Mouse (Mus musculus): ENCODE data around the gene Foxred2.

Gene Foxred2

DNA sequence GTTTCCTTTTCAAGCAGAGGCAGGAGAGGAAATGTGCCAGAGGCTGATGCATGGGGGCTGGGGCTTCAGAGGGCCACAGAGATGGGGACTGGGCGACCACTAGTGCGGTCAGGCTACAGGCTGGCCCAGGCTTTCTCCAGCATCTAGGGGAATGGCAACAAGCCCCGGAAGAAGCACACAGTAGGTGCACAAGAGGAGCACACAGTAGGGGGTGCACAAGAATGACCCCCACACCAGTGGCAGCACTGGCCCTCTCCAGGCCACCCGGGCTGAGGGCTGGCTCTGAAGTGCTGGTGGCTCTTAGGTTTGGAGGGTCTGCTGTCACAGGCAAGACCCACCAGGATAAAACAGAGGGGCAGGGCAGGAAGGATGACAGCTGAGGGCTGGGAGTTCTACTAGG, 41.2 kb downstream of the Foxred2 start:
- no peak for DNase-seq (ENCODE audit: low read depth)

DNA sequence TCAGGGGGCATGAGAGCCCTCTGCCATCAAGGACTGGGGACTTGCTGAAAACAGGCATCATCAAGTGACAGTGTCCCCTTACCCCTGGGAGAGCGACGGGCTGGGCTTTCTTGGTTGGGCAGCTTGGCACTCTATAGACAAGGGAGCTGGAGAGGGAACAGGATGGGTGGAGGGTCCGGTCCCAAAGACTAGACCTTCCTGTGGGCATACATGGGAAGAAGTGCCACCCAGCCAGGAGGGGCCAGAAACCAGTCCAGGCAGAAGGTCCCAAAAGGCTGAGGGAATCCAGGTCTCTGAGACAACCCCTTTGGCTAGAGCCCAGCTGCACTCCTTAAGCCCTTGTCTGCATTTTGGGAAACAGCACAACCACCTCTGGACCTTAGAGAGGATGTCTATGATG, 42.0 kb downstream of the Foxred2 start:
- DNase-seq (ENCODE audit: low read depth), result no peak

DNA sequence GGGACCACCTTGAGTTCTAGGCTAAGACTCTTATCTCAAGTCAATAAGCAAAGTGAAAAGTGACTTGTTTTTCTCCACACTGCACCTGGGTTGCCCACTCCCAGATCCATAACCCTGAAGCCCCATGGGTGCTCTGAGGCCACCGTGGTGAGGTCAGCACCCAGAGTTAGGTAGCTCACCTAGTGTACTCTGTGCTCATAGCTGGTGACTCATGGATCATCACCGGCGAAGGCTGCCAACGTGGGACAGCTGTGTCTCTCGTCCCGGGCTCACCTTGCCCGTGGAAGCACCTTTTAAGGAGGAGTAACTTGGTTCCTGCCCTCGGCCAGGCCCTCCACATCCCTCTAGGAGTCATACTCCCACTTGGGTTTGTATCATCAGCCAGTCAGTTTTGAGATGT, 43.5 kb downstream of the Foxred2 start:
- DNase-seq (ENCODE audit: low read depth), result no peak

- DNase-seq (ENCODE audit: low read depth), result no peak
These were observed 43.9 kb downstream of the Foxred2 start for GRCm38 (mm10) chr15:77912585-77912984.

GRCm38 (mm10) chr15:77912048-77912447, 44.5 kb downstream of the Foxred2 start:
- no peak for DNase-seq (ENCODE audit: low read depth)

DNA sequence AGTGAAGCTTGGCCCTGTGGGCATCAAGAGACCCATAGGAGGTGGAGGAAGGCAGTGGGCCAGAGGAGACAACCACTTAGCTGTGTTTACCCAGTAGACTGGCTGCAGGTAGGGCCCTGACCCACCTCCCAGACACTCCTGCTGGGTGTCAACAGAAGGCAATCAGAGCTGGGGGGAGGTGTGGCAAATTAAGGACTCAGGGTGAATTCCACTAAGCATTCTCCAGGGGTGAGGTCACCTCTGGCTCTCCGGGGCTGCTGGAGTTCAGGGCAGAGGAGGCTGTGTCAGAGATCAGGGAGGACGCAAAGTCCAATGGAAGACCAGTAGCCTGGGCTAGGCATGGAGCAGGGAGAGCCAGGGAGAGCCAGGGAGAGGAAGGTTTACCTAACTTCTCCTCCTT, 45.5 kb downstream of the Foxred2 start:
- no peak for DNase-seq (ENCODE audit: low read depth)

GRCm38 (mm10) chr15:77907646-77908518, 48.6 kb downstream of the Foxred2 start:
- no peak for DNase-seq (ENCODE audit: low read depth)

DNA sequence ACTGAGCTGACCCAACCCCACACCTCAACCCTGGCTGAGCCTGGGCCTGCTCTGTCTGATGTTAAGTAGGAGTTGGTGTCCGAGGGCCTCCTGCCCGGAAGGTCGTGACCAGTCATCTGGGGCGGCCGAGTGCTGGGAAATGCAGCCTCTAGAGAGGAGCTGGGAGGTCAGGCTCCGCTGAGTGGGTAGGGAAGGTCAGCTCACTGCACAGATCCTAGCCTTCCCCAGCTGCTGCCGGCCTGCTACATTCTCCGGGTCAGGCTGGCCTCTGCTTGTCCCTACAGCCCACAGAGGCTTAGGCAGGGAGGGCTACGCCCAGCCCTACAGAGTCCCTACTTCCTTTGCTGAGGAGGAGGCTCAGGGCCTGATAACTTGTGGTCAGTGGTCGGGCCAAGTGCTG, 50.0 kb downstream of the Foxred2 start:
- DNase-seq (ENCODE audit: low read depth), result no peak

DNA sequence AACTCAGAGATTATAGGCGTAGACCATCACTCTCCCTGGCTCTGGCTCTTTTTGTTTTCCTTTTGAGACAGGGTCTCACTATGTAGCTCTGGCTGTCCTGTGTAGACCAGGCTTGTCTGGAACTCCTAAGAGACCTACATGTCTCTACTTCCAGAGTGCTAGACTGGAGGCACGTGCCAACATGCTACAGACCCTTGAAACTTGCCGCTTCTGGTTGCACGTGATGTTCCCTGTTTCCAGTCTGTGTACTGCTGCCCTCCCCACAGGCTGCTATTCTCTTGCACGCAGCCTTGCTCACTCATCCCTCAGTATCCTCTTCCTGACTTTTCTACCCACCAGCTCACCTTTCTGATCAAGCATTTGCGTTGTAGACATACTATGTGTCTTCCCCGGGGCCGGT, 50.4 kb downstream of the Foxred2 start:
- peak; percentile 25 for DNase-seq (ENCODE audit: low read depth)

- peak; percentile 76 for DNase-seq (ENCODE audit: low read depth)
These were observed 51.1 kb downstream of the Foxred2 start for GRCm38 (mm10) chr15:77905275-77905970.

- DNase-seq (ENCODE audit: low read depth), result peak; percentile 71
These were observed 52.1 kb downstream of the Foxred2 start for GRCm38 (mm10) chr15:77904363-77904892.

DNA sequence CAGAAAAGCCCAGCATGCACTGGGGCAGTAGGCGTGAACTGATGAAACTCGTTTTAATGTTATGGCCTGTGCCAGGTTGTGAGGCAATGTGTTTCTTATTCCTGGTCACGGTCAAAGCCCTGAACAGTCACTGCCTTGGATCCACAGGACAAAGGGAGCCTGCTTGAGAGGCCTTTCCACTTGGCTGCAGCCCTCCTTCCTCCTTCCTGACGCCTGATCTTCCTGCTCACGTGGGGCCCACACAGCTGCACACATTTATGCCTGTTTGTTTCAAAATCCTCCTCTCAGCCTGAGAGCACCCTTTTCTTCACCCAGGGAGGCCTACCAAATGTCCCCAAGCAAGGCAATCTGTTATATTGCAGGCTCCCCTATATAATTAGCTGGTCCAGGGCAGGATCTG, 53.3 kb downstream of the Foxred2 start:
- DNase-seq (ENCODE audit: low read depth), result no peak

- peak; percentile 62 for DNase-seq (ENCODE audit: low read depth)
These were observed 61.6 kb downstream of the Foxred2 start for GRCm38 (mm10) chr15:77894926-77895325.

- DNase-seq (ENCODE audit: low read depth), result no peak
These were observed 63.2 kb downstream of the Foxred2 start for GRCm38 (mm10) chr15:77893292-77893691.

DNA sequence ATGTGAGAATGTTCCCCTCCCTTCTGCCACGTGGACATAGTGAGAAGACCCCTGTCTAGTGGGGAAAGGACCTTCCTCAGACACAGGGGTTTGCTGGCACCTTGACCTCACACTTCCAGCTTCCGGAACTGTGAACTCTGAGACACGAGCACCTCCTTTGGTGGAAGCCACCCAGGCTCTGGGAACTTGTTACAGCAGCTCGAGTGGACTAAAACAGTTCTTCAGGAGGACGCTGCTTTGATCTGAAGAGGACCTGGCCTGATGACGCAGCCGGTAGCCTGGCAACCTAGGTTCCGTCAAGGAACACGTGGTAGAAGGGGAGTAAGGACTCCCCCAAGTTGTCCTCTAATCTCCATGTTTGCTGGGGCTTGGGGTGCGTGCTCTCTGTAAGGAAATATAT, 64.1 kb downstream of the Foxred2 start:
- no peak for DNase-seq (ENCODE audit: low read depth)

GRCm38 (mm10) chr15:77891766-77892165, 64.8 kb downstream of the Foxred2 start:
- DNase-seq (ENCODE audit: low read depth), result no peak

Data from induced T-regulatory cell, adult 2 months (primary cell).